Mouse (Mus musculus): ENCODE data around the gene Fancl. TPM values are rescaled to one million over a fixed set of nuclear protein-coding genes. Genes with fewer than 3 reads are reported as not detected.
"Not testable (repeated sequence)": the region's sequence is repeated elsewhere in the genome, so short reads cannot be mapped to it uniquely, and the experiment has no call there.

Fancl gene
- total RNA-seq (2021), result 10 to 100 TPM; 11.5 to 12.2 TPM
- long read RNA-seq, partial matches to known transcripts, result 0 of 4 reads
- long read RNA-seq, other reads (novel, unspliced or antisense), result 0 of 4 reads

- DNase-seq (ENCODE audit: low spot score in 2 of 2), result no peak
Observed at GRCm38 (mm10) chr11:26385971-26386370, at the start of gene Fancl. Gene Fancl, plus strand, starts transcription at chr11:26386135.

GRCm38 (mm10) chr11:26336848-26337247 is 49.1 kb upstream of the Fancl start:
- no peak for DNase-seq (ENCODE audit: low spot score in 2 of 2)

- DNase-seq (ENCODE audit: low spot score in 2 of 2), result not testable (repeated sequence)
Observed at GRCm38 (mm10) chr11:26370176-26370575, 15.8 kb upstream of the Fancl start.

- DNase-seq (ENCODE audit: low spot score in 2 of 2), result not testable (repeated sequence)
Observed at GRCm38 (mm10) chr11:26371980-26372379, 14.0 kb upstream of the Fancl start.

GRCm38 (mm10) chr11:26374132-26374531 is 11.8 kb upstream of the Fancl start:
- no peak for DNase-seq (ENCODE audit: low spot score in 2 of 2)

- no peak for DNase-seq (ENCODE audit: low spot score in 2 of 2)
Observed at GRCm38 (mm10) chr11:26378074-26378473, 7.9 kb upstream of the Fancl start.

- DNase-seq (ENCODE audit: low spot score in 2 of 2), result no peak
Observed at GRCm38 (mm10) chr11:26381499-26381898, 4.4 kb upstream of the Fancl start.

GRCm38 (mm10) chr11:26386678-26387077 is 743 bp downstream of the Fancl start:
- no peak for DNase-seq (ENCODE audit: low spot score in 2 of 2)

- DNase-seq (ENCODE audit: low spot score in 2 of 2), result peak; percentile 90 to 94
Observed at GRCm38 (mm10) chr11:26387087-26387611, 1.2 kb downstream of the Fancl start.

- no peak for DNase-seq (ENCODE audit: low spot score in 2 of 2)
Observed at GRCm38 (mm10) chr11:26395561-26395960, 9.6 kb downstream of the Fancl start.

GRCm38 (mm10) chr11:26412972-26413371 is 27.0 kb downstream of the Fancl start:
- DNase-seq (ENCODE audit: low spot score in 2 of 2), result no peak

- DNase-seq (ENCODE audit: low spot score in 2 of 2), result no peak
Observed at GRCm38 (mm10) chr11:26421472-26421871, 35.5 kb downstream of the Fancl start.

GRCm38 (mm10) chr11:26434229-26434628 is 48.3 kb downstream of the Fancl start:
- DNase-seq (ENCODE audit: low spot score in 2 of 2), result no peak

GRCm38 (mm10) chr11:26437818-26438217 is 51.9 kb downstream of the Fancl start:
- DNase-seq (ENCODE audit: low spot score in 2 of 2), result peak; percentile 22 to 29

GRCm38 (mm10) chr11:26441121-26441520 is 55.2 kb downstream of the Fancl start:
- no peak for DNase-seq (ENCODE audit: low spot score in 2 of 2)

- no peak for DNase-seq (ENCODE audit: low spot score in 2 of 2)
Observed at GRCm38 (mm10) chr11:26444374-26444773, 58.4 kb downstream of the Fancl start.

GRCm38 (mm10) chr11:26449789-26450188 is 63.9 kb downstream of the Fancl start:
- DNase-seq (ENCODE audit: low spot score in 2 of 2), result no peak

- DNase-seq (ENCODE audit: low spot score in 2 of 2), result no peak
Observed at GRCm38 (mm10) chr11:26450636-26451035, 64.7 kb downstream of the Fancl start.

- no peak for DNase-seq (ENCODE audit: low spot score in 2 of 2)
Observed at GRCm38 (mm10) chr11:26451228-26451627, 65.3 kb downstream of the Fancl start.

- no peak for DNase-seq (ENCODE audit: low spot score in 2 of 2)
Observed at GRCm38 (mm10) chr11:26452693-26453092, 66.8 kb downstream of the Fancl start.

- no peak for DNase-seq (ENCODE audit: low spot score in 2 of 2)
Observed at GRCm38 (mm10) chr11:26454081-26454480, 68.1 kb downstream of the Fancl start.

- no peak for DNase-seq (ENCODE audit: low spot score in 2 of 2)
Observed at GRCm38 (mm10) chr11:26477037-26477739, 91.3 kb downstream of the Fancl start.

- DNase-seq (ENCODE audit: low spot score in 2 of 2), result no peak
Observed at GRCm38 (mm10) chr11:26481691-26482242, 95.8 kb downstream of the Fancl start.

Measured in layer of hippocampus, postnatal 10 days (tissue).